Mouse (Mus musculus) thymus, adult 2 months (tissue): ENCODE results near the gene Slc9b1. TPM values are rescaled to one million over a fixed set of nuclear protein-coding genes. Genes with fewer than 3 reads are reported as not detected.

Experiments used
- DNase-seq: peaks from one replicate; pipeline ENCODE4 v3.0.0; 2021
- H3K27ac ChIP-seq: fragments of 200-500 bp; 2 replicates; pipeline ENCODE4 v1.5.1; 2012; ENCODE audit warnings: low read length, control low read depth; ENCODE audit not compliant: control insufficient read depth, insufficient read depth
- H3K27me3 ChIP-seq: fragments of 200-500 bp; 2 replicates; pipeline ENCODE4 v1.6.1; 2012; ENCODE audit warnings: mild to moderate bottlenecking, low read length, moderate library complexity, mixed read lengths; ENCODE audit not compliant: control insufficient read depth, insufficient read depth
- H3K36me3 ChIP-seq: fragments of 200-500 bp; 2 replicates; pipeline ENCODE4 v1.6.1; 2012; ENCODE audit warnings: mild to moderate bottlenecking, low read length, moderate library complexity; ENCODE audit not compliant: control insufficient read depth, insufficient read depth
- H3K4me1 ChIP-seq: fragments of 200-500 bp; replicated peaks from 2 replicates; pipeline ENCODE4 v1.6.1; 2012; ENCODE audit warnings: low read length; ENCODE audit not compliant: control insufficient read depth, insufficient read depth
- H3K4me3 ChIP-seq: fragments of 200-500 bp; 2 replicates; pipeline ENCODE4 v1.5.1; 2012; ENCODE audit warnings: mild to moderate bottlenecking, low read length, control low read depth, moderate library complexity; ENCODE audit not compliant: control insufficient read depth, insufficient read depth
- CTCF ChIP-seq: fragments of 200-500 bp; IDR thresholded peaks from 2 replicates; pipeline ENCODE4 v1.5.1; 2012; ENCODE audit warnings: mild to moderate bottlenecking, control low read depth, low read length, moderate library complexity, borderline replicate concordance; ENCODE audit not compliant: control insufficient read depth, poor library complexity, insufficient read depth; ENCODE audit errors: extremely low read depth
- POLR2A ChIP-seq: fragments of 200-500 bp; IDR thresholded peaks from 2 replicates; pipeline ENCODE4 v1.6.1; 2012; ENCODE audit warnings: mild to moderate bottlenecking, low read length, control low read depth, moderate library complexity; ENCODE audit not compliant: control insufficient read depth, poor library complexity, insufficient read depth; ENCODE audit errors: extremely low read depth
- WGBS: fragments of 180-500 bp; shearing (Covaris S2); methylation state at CpG from one replicate; pipeline ENCODE4 v1.1.7; 2018; 5-methylcytosine and 5-hydroxymethylcytosine counted together
- polyA plus RNA-seq: library from polyadenylated mRNA; depleted of rRNA; stranded (reverse); fragments of >200 nt; gene quantifications from 2 replicates; pipeline ENCODE4 v1.2.3, GENCODE M21; 2012

Slc9b1 gene
- polyA plus RNA-seq, 1 experiment, result not detected

DNA sequence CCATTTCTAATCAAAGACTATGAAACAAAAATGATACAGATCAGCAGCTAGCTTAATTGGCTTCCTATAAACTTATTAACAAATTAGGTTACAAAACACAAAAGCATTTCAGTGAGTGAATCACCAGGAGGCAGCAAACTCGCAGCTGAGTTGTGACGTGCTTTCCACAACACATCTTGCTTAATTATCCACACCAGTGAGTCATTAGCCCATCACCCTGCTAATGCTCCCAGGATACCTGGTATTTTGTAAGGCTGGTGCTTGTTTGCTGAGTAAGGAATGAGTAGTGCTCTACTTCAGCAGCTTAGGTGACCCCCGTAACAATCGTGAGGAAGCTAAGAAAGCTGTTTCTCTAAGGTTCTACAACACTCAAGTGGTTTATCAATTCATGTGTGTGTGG is 56.8 kb downstream of the Slc9b1 start:
- 0 out of 2 replicates have a peak, but pooled peaks cover 8% of the 10 kb centered on the region for H3K36me3 ChIP-seq
- TF ChIP-seq POLR2A (no peak), CTCF (no peak)
- peaks cover 14% of the 10 kb centered on the region for H3K4me1 ChIP-seq
- H3K27ac ChIP-seq, result no peak overlapping the region
- DNase-seq, result no peak
- 94% methylated on average over 4 of the region's 4 CpGs for WGBS
- no peaks in the 10 kb centered on the region for H3K27me3 ChIP-seq
- no peak overlapping the region for H3K4me3 ChIP-seq

DNA sequence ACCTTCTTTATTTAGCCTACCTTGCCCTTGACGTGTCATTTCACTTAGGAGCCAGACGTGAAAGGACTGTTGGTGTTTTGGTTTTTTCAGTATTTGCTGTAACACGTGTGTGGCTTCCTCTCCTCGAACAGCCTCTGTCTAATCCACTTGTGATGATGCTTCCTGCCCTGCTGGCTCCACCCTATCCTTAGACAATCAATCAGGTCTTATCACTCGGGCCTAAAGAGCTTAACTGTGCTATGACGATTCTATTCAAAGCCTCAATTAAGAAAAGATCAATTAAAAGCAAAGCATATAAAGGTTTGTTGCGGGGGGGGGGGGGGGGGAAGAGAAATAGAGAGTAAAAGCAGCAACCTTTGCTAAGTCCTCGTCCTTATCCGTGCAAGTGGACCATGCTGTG is 59.5 kb downstream of the Slc9b1 start:
- 71% methylated on average over 9 of the region's 9 CpGs for WGBS
- no peak for DNase-seq
- Histone ChIP-seq H3K36me3 (peaks cover 17% of the 10 kb centered on the region), H3K27me3 (no peaks in the 10 kb centered on the region), H3K27ac (no peak overlapping the region), H3K4me3 (no peak overlapping the region), H3K4me1 (peaks cover 11% of the 10 kb centered on the region)
- no peak for TF ChIP-seq CTCF
- TF ChIP-seq POLR2A, result no peak

DNA sequence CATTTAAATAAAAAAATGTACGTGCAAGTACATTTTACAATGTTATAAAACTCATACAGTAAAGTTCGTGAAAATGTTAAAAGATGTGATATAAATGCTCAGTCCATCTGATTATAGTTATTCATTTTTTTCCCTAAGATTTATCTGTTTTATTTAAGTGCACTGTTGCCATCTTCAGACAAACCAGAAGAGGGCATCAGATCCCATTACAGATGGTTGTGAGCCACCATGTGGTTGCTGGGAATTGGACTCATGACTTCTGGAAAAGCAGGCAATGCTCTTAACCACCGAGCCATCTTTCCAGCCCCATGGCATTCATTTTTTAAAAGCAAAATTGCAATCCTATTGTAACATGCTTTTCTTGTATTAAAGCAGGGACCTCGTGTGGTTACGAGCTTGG is 61.4 kb downstream of the Slc9b1 start:
- Histone ChIP-seq H3K4me1 (peaks cover 4% of the 10 kb centered on the region; the same call in 1 of the 2 replicates), H3K36me3 (peaks cover 17% of the 10 kb centered on the region), H3K4me3 (no peak overlapping the region), H3K27ac (no peak overlapping the region), H3K27me3 (no peaks in the 10 kb centered on the region)
- 98% methylated on average over 5 of the region's 5 CpGs for WGBS
- no peak for TF ChIP-seq CTCF
- no peak for TF ChIP-seq POLR2A
- no peak for DNase-seq

DNA sequence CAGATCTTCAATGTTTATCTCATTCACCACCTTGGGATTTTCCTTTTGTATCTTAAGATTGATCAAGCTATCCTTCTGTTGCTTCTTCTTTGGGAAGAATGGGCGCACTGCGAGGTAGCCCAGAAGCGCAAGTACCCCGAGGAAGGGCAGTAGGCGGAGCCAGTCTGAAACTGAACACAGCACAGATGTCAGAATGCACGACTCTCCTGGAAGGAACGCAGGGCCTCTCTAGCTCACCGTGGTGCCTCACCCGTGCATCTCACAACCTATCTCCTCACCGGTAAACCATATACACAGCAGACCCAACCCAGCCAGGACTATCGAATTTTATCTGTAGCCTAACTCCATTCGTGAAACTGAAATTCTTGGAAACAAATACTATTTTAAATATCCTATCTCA is 63.2 kb downstream of the Slc9b1 start:
- no peak for DNase-seq
- H3K4me1 ChIP-seq, result peaks cover 4% of the 10 kb centered on the region; the same call in 1 of the 2 replicates
- no peaks in the 10 kb centered on the region for H3K27me3 ChIP-seq
- no peak overlapping the region for H3K27ac ChIP-seq
- no peak overlapping the region for H3K4me3 ChIP-seq
- 97% methylated on average over 12 of the region's 12 CpGs for WGBS
- H3K36me3 ChIP-seq, result peaks cover 17% of the 10 kb centered on the region
- TF ChIP-seq POLR2A, result no peak
- no peak for TF ChIP-seq CTCF

DNA sequence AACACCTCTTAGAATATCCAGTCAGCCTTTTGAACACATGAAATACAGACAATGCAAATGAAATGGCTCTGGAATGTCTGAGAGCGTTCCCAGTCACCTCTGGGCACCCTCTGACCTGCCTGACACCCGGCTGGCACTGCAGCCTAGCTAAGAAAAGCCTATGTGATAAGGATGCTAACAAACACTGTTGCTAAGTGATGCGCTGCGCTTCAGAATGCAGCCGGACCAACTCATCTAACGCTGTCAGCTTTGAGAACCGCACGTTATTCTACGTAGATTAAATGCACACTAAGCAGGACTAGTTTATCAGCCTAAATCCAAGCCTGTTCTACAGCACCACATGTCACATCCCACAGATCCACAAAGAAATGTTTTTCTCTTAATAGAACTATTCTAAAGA is 64.0 kb downstream of the Slc9b1 start:
- Histone ChIP-seq H3K36me3 (peaks cover 17% of the 10 kb centered on the region), H3K27ac (no peak overlapping the region), H3K4me3 (no peak overlapping the region), H3K27me3 (no peaks in the 10 kb centered on the region), H3K4me1 (peaks cover 4% of the 10 kb centered on the region)
- no peak for TF ChIP-seq CTCF
- TF ChIP-seq POLR2A, result no peak
- DNase-seq, result no peak
- 97% methylated on average over 9 of the region's 9 CpGs for WGBS

DNA sequence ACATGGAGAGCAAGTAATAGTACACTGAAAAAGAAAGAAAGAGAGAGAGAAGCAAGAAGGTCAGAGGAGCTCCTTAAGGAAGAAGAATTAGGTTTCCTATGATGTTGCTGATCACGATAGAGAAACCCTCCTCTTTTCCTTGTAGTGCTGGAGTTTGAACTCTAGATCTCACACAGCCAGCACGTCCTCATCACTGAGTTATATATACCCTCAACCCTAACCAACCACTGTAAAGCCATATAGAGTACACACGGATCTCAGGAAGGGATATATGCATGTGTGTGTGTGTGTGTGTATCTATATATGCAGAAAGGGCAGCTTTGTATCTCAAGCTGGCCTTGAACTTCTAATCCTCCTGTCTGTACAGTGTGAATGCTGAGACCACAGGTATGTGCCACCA is 69.4 kb downstream of the Slc9b1 start:
- DNase-seq, result no peak
- Histone ChIP-seq H3K4me1 (peaks cover 13% of the 10 kb centered on the region), H3K27me3 (no peaks in the 10 kb centered on the region)

DNA sequence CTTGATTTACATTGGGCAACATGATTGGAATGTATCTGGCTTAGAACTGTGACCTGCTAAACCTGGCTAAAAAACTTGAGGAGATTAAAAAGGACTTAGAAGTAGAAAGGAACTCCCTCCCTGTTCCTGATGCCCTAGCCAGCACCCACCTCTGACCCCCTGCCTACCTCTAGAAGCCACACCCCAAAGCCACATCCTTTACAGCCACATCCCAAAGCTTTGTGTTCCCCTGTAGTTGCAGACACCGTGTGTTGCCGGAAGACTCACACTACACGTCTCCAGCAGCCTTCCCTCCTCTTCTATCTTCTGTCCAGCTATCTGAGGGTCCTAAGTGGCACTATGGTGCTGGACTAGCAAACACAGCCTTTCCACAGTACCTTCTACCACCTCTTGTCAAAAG is 70.0 kb downstream of the Slc9b1 start:
- Histone ChIP-seq H3K4me1 (peaks cover 13% of the 10 kb centered on the region), H3K4me3 (no peak overlapping the region), H3K27me3 (no peaks in the 10 kb centered on the region), H3K27ac (peak overlapping the region; percentile 35; the same call in 1 of the 2 replicates), H3K36me3 (no peaks in the 10 kb centered on the region)
- DNase-seq, result peak; percentile 62
- WGBS, result 5% methylated on average over 3 of the region's 3 CpGs
- TF ChIP-seq CTCF (no peak), POLR2A (no peak)

More for the DNA sequence above, 69.4 kb downstream of the Slc9b1 start:
- TF ChIP-seq CTCF (no peak), POLR2A (no peak)
- Histone ChIP-seq H3K27ac (no peak overlapping the region), H3K36me3 (no peaks in the 10 kb centered on the region), H3K4me3 (no peak overlapping the region)
- 67% methylated on average over 3 of the region's 3 CpGs for WGBS
